Mouse (Mus musculus) lung, postnatal 0 days (tissue): Measurements from ENCODE around the gene Capn8. TPM values are rescaled to one million over a fixed set of nuclear protein-coding genes. Genes with fewer than 3 reads are reported as not detected.

Experiments
- ATAC-seq: fragments of 200-750 bp; cut with Nextera tagmentation; 2 replicates; pipeline ENCODE4 v1.8.0; 2017; ENCODE audit warnings: moderate library complexity
- DNase-seq: peaks from one replicate; pipeline ENCODE4 v3.0.0-alpha.2; 2016; ENCODE audit warnings: low spot score
- H3K27ac ChIP-seq: fragments of 300-500 bp; sonication (generic); 2 replicates; pipeline ENCODE4 v1.5.1; 2014; ENCODE audit warnings: antibody characterized with exemption, mild to moderate bottlenecking, low read length, mixed read lengths
- H3K27me3 ChIP-seq: fragments of 300-500 bp; sonication (generic); replicated peaks from 2 replicates; pipeline ENCODE4 v1.6.1; 2014; ENCODE audit warnings: low read length, mixed read lengths; ENCODE audit not compliant: insufficient read depth
- H3K36me3 ChIP-seq: fragments of 300-500 bp; sonication (generic); 2 replicates; pipeline ENCODE4 v1.6.1; 2014; ENCODE audit warnings: low read length, mixed read lengths; ENCODE audit not compliant: insufficient read depth
- H3K4me1 ChIP-seq: fragments of 300-500 bp; sonication (generic); 2 replicates; pipeline ENCODE4 v1.6.1; 2014; ENCODE audit warnings: antibody characterized with exemption, low read depth, low read length, mixed read lengths; ENCODE audit not compliant: insufficient read depth
- H3K4me2 ChIP-seq: fragments of 300-500 bp; sonication (generic); replicated peaks from 2 replicates; pipeline ENCODE4 v1.6.1; 2014; ENCODE audit warnings: low read depth, mild to moderate bottlenecking, low read length, moderate library complexity, mixed read lengths
- H3K4me3 ChIP-seq: fragments of 300-500 bp; sonication (generic); 2 replicates; pipeline ENCODE4 v1.5.1; 2014; ENCODE audit warnings: low read depth, low read length
- H3K9ac ChIP-seq: fragments of 300-500 bp; sonication (generic); replicated peaks from 2 replicates; pipeline ENCODE4 v1.6.1; 2014; ENCODE audit warnings: low read depth, mild to moderate bottlenecking
- H3K9me3 ChIP-seq: fragments of 300-500 bp; sonication (generic); 2 replicates; pipeline ENCODE4 v1.6.1; 2016; ENCODE audit warnings: low read length, mixed read lengths
- CTCF ChIP-seq: IDR thresholded peaks from 2 replicates; pipeline ENCODE4 v1.5.1; 2016; ENCODE audit warnings: antibody characterized with exemption, mild to moderate bottlenecking
- EP300 ChIP-seq: IDR thresholded peaks from 2 replicates; pipeline ENCODE4 v1.6.1; 2016; ENCODE audit warnings: antibody characterized with exemption, mild to moderate bottlenecking, control low read depth
- WGBS: fragments of 180-500 bp; shearing (Covaris S2); extraction: QIAGEN DNeasy Blood & Tissue Kit; methylation state at CpG from one replicate; pipeline ENCODE4 v1.1.7; 2014; 5-methylcytosine and 5-hydroxymethylcytosine counted together
- polyA plus RNA-seq: library from polyadenylated mRNA; unstranded; fragments of >200 nt; fragmentation: Nextera tagmentation; extraction: Ambion mirVana; gene quantifications from 2 replicates; pipeline ENCODE4 v1.2.1, GENCODE M21; 2015

Capn8 gene
- polyA plus RNA-seq, 1 experiment from 2014 or later, result 0.25 TPM

GRCm38 (mm10) chr1:182527921-182528858 lies 36.6 kb upstream of the Capn8 start:
- ATAC-seq, result peak; percentile 93
- Histone ChIP-seq H3K27me3 (no peaks in the 10 kb centered on the region), H3K4me3 (no peak overlapping the region), H3K4me2 (0 out of 2 replicates have a peak overlapping the region, but pooled peaks have one; percentile 0), H3K27ac (0 out of 2 replicates have a peak overlapping the region, but pooled peaks have one; percentile 32), H3K9ac (no peak overlapping the region), H3K9me3 (no peaks in the 10 kb centered on the region), H3K36me3 (no peaks in the 10 kb centered on the region), H3K4me1 (peaks cover 5% of the 10 kb centered on the region; the same call in 1 of the 2 replicates)
- TF ChIP-seq CTCF (no peak), EP300 (no peak)
- WGBS, result 15% methylated on average over 19 of the region's 19 CpGs
- peak; percentile 80 for DNase-seq

GRCm38 (mm10) chr1:182533583-182533982 lies 31.2 kb upstream of the Capn8 start:
- no peak overlapping the region for H3K27ac ChIP-seq
- H3K4me2 ChIP-seq, result no peak overlapping the region
- peaks cover under 1% of the 10 kb centered on the region; the same call in 1 of the 2 replicates for H3K4me1 ChIP-seq
- ATAC-seq, result no peak
- WGBS, result 63% methylated on average over 3 of the region's 3 CpGs
- H3K9me3 ChIP-seq, result no peaks in the 10 kb centered on the region
- no peak overlapping the region for H3K4me3 ChIP-seq
- TF ChIP-seq CTCF (no peak), EP300 (no peak)
- H3K9ac ChIP-seq, result no peak overlapping the region
- no peaks in the 10 kb centered on the region for H3K36me3 ChIP-seq
- H3K27me3 ChIP-seq, result no peaks in the 10 kb centered on the region
- DNase-seq, result no peak

GRCm38 (mm10) chr1:182535080-182535481 lies 29.7 kb upstream of the Capn8 start:
- Histone ChIP-seq H3K9me3 (no peaks in the 10 kb centered on the region), H3K4me2 (no peak overlapping the region), H3K27ac (no peak overlapping the region), H3K27me3 (no peaks in the 10 kb centered on the region), H3K9ac (no peak overlapping the region), H3K4me3 (no peak overlapping the region), H3K4me1 (no peaks in the 10 kb centered on the region), H3K36me3 (no peaks in the 10 kb centered on the region)
- WGBS, result 74% methylated on average over 3 of the region's 3 CpGs
- DNase-seq (no peak), ATAC-seq (no peak)
- TF ChIP-seq EP300, result no peak
- no peak for TF ChIP-seq CTCF

GRCm38 (mm10) chr1:182539023-182539940 lies 25.5 kb upstream of the Capn8 start:
- Histone ChIP-seq H3K27me3 (no peaks in the 10 kb centered on the region), H3K9ac (no peak overlapping the region), H3K27ac (no peak overlapping the region), H3K36me3 (no peaks in the 10 kb centered on the region), H3K4me1 (no peaks in the 10 kb centered on the region), H3K4me2 (peak overlapping the region; percentile 51), H3K4me3 (no peak overlapping the region), H3K9me3 (no peaks in the 10 kb centered on the region)
- TF ChIP-seq CTCF (peak; percentile 76), EP300 (peak; percentile 35; the same call in 1 of the 2 replicates)
- ATAC-seq (peak; percentile 86), DNase-seq (peak; percentile 95)
- 18% methylated on average over 9 of the region's 9 CpGs for WGBS

GRCm38 (mm10) chr1:182542110-182542509 lies 22.7 kb upstream of the Capn8 start:
- Histone ChIP-seq H3K4me2 (no peak overlapping the region), H3K4me3 (no peak overlapping the region), H3K9me3 (no peaks in the 10 kb centered on the region), H3K27ac (no peak overlapping the region), H3K27me3 (no peaks in the 10 kb centered on the region), H3K36me3 (no peaks in the 10 kb centered on the region), H3K9ac (no peak overlapping the region), H3K4me1 (no peaks in the 10 kb centered on the region)
- WGBS, result 58% methylated on average over 5 of the region's 5 CpGs
- no peak for DNase-seq
- no peak for TF ChIP-seq EP300
- no peak for TF ChIP-seq CTCF
- ATAC-seq, result no peak

- 63% methylated on average over 8 of the region's 8 CpGs for WGBS
- Histone ChIP-seq H3K36me3 (no peaks in the 10 kb centered on the region), H3K9me3 (no peaks in the 10 kb centered on the region), H3K4me1 (no peaks in the 10 kb centered on the region), H3K27ac (no peak overlapping the region), H3K9ac (no peak overlapping the region), H3K27me3 (no peaks in the 10 kb centered on the region), H3K4me3 (no peak overlapping the region), H3K4me2 (no peak overlapping the region)
- TF ChIP-seq EP300, result no peak
- no peak for TF ChIP-seq CTCF
- no peak for DNase-seq
- ATAC-seq, result no peak
Observed at GRCm38 (mm10) chr1:182543136-182543535, 21.7 kb upstream of the Capn8 start.
